Mouse (Mus musculus) brain, embryonic 14.5 days (tissue): ENCODE measurements around the gene Nipal1.

Experiments
- CTCF ChIP-seq: fragments of 200-500 bp; IDR thresholded peaks from 2 replicates; pipeline ENCODE4 v1.5.1; 2012; ENCODE audit warnings: inconsistent platforms, mild to moderate bottlenecking, moderate library complexity, borderline replicate concordance; ENCODE audit not compliant: insufficient read depth, insufficient read length; ENCODE audit errors: extremely low read depth
- POLR2A ChIP-seq: fragments of 200-500 bp; IDR thresholded peaks from 2 replicates; pipeline ENCODE4 v1.6.1; 2012; ENCODE audit warnings: mild to moderate bottlenecking, inconsistent platforms, borderline replicate concordance; ENCODE audit not compliant: poor library complexity, insufficient read depth, insufficient read length, severe bottlenecking; ENCODE audit errors: extremely low read depth

DNA sequence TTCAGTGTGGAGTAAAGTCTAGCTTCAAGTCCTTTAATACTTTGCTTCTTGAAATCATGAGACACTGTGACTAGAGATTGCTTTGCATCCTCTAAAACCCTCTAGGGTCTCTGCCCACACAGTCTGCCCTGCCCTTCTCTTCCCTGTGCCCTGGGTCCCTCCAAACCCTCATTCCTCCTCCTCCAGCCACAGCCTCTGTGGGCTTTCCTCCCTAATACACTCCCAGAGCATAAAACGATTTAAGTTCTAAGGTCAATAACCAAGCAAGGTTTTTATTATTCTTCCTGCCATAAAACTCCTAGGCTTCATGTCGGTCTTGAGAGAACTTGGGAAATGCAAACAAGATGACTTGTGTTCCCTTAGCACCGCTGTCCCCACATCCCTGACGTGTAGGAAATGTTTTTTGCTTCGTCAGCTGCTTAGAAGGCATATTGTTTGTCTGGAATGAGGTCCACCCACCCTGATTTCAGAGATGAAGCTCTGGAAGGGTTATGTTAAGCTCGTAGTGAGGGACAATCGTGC lies 8.7 kb downstream of the Nipal1 start:
- TF ChIP-seq CTCF, result no peak
- no peak for TF ChIP-seq POLR2A
